ENCODE assay signal across 25 mouse cellular contexts in genomic region chr4:142605098-142605497, GRCm38 (mm10).
"Had no signal": no experiment of that assay in that cellular context is flagged by ENCODE, and none has a peak within 500 bp of the region (broad histone marks: within the 10 kb centered on the region; RNA-seq: fewer than 3 reads in every experiment).

No protein-coding gene starts in this region.

- H3K9me3 ChIP-seq: heart, embryonic 15.5 days; kidney, embryonic 15.5 days; limb, embryonic 15.5 days had no signal

- H3K27me3 ChIP-seq: heart, embryonic 15.5 days; hindbrain, embryonic 13.5 days; hindbrain, embryonic 15.5 days; kidney, embryonic 15.5 days; limb, embryonic 13.5 days; limb, embryonic 15.5 days had no signal

- DNase-seq: gastrocnemius, postnatal 14 days; gastrocnemius, postnatal 36 days; heart, adult 11 months; heart, adult 2 months; heart, postnatal 14 days; heart, postnatal 36 days; kidney, adult 11 months; kidney, adult 2 months; kidney, adult 9 months; kidney, postnatal 14 days; kidney, postnatal 36 days; layer of hippocampus, adult 9-11 months; layer of hippocampus, postnatal 36 days; left cerebral cortex, postnatal 4 days had no signal

- H3K4me2 ChIP-seq: heart, embryonic 11.5 days; heart, embryonic 13.5 days; heart, embryonic 15.5 days; hindbrain, embryonic 13.5 days; hindbrain, embryonic 15.5 days; kidney, embryonic 15.5 days; limb, embryonic 13.5 days; limb, embryonic 15.5 days had no signal

- H3K36me3 ChIP-seq: heart, embryonic 13.5 days; heart, embryonic 15.5 days; hindbrain, embryonic 13.5 days; hindbrain, embryonic 15.5 days; kidney, embryonic 15.5 days; limb, embryonic 13.5 days; limb, embryonic 15.5 days had no signal

- H3K9ac ChIP-seq: heart, embryonic 13.5 days; heart, embryonic 15.5 days; hindbrain, embryonic 13.5 days; hindbrain, embryonic 15.5 days; kidney, embryonic 15.5 days; limb, embryonic 13.5 days; limb, embryonic 15.5 days had no signal

- H3K4me3 ChIP-seq: heart, adult 2 months; heart, embryonic 13.5 days; heart, embryonic 15.5 days; hindbrain, embryonic 13.5 days; hindbrain, embryonic 15.5 days; kidney, embryonic 15.5 days; limb, embryonic 13.5 days; limb, embryonic 15.5 days had no signal

- ATAC-seq: hindbrain, postnatal 0 days; intestine, embryonic 16.5 days had no signal

- H3K27ac ChIP-seq: heart, adult 2 months; heart, embryonic 13.5 days; heart, embryonic 15.5 days; hindbrain, embryonic 13.5 days; hindbrain, embryonic 15.5 days; hindbrain, postnatal 0 days; kidney, embryonic 15.5 days; kidney, postnatal 0 days; limb, embryonic 13.5 days; limb, embryonic 15.5 days had no signal

- H3K4me1 ChIP-seq: heart, embryonic 13.5 days; heart, embryonic 15.5 days; hindbrain, embryonic 13.5 days; hindbrain, embryonic 15.5 days; kidney, embryonic 15.5 days; limb, embryonic 13.5 days; limb, embryonic 15.5 days had no signal
